Mouse (Mus musculus): ENCODE measurements around the gene Wnt10b.
"Not testable (repeated sequence)": the region's sequence is repeated elsewhere in the genome, so short reads cannot be mapped to it uniquely, and the experiment has no call there.

Wnt10b gene

GRCm38 (mm10) chr15:98777762-98778161 is at the start of gene Wnt10b:
TSS of gene Wnt10b (minus strand) at chr15:98778150.
- DNase-seq (ENCODE audit: low spot score in 2 of 2): no peak

GRCm38 (mm10) chr15:98827611-98828011 is 49.7 kb upstream of the Wnt10b start:
- DNase-seq (ENCODE audit: low spot score in 2 of 2): no peak

GRCm38 (mm10) chr15:98823434-98823833 is 45.5 kb upstream of the Wnt10b start:
- no peak for DNase-seq (ENCODE audit: low spot score in 2 of 2)

- no peak for DNase-seq (ENCODE audit: low spot score in 2 of 2)
Measured at GRCm38 (mm10) chr15:98822147-98822546, 44.2 kb upstream of the Wnt10b start.

GRCm38 (mm10) chr15:98821403-98821802 is 43.5 kb upstream of the Wnt10b start:
- DNase-seq (ENCODE audit: low spot score in 2 of 2): no peak

GRCm38 (mm10) chr15:98820937-98821336 is 43.0 kb upstream of the Wnt10b start:
- no peak for DNase-seq (ENCODE audit: low spot score in 2 of 2)

GRCm38 (mm10) chr15:98818171-98818570 is 40.2 kb upstream of the Wnt10b start:
- DNase-seq (ENCODE audit: low spot score in 2 of 2): no peak

- DNase-seq (ENCODE audit: low spot score in 2 of 2): no peak
Measured at GRCm38 (mm10) chr15:98812741-98813424, 34.9 kb upstream of the Wnt10b start.

- DNase-seq (ENCODE audit: low spot score in 2 of 2): not testable (repeated sequence)
Measured at GRCm38 (mm10) chr15:98810212-98810611, 32.3 kb upstream of the Wnt10b start.

- DNase-seq (ENCODE audit: low spot score in 2 of 2): no peak
Measured at GRCm38 (mm10) chr15:98809390-98809789, 31.4 kb upstream of the Wnt10b start, which contains the start of gene Ddn. TSS of gene Ddn (minus strand) at chr15:98809490.

- no peak for DNase-seq (ENCODE audit: low spot score in 2 of 2)
Measured at GRCm38 (mm10) chr15:98808651-98809134, 30.7 kb upstream of the Wnt10b start.

GRCm38 (mm10) chr15:98807895-98808650 is 30.1 kb upstream of the Wnt10b start:
- no peak for DNase-seq (ENCODE audit: low spot score in 2 of 2)

- DNase-seq (ENCODE audit: low spot score in 2 of 2): no peak
Measured at GRCm38 (mm10) chr15:98806809-98807770, 29.1 kb upstream of the Wnt10b start.

- no peak for DNase-seq (ENCODE audit: low spot score in 2 of 2)
Measured at GRCm38 (mm10) chr15:98806071-98806808, 28.3 kb upstream of the Wnt10b start.

- DNase-seq (ENCODE audit: low spot score in 2 of 2): peak; percentile 43 to 68
Measured at GRCm38 (mm10) chr15:98805324-98806040, 27.5 kb upstream of the Wnt10b start.

GRCm38 (mm10) chr15:98804054-98804453 is 26.1 kb upstream of the Wnt10b start:
- DNase-seq (ENCODE audit: low spot score in 2 of 2): peak; percentile 61 to 85

- DNase-seq (ENCODE audit: low spot score in 2 of 2): no peak
Measured at GRCm38 (mm10) chr15:98802926-98803325, 25.0 kb upstream of the Wnt10b start.

GRCm38 (mm10) chr15:98799396-98799795 is 21.4 kb upstream of the Wnt10b start:
- peak in 1 of 2 experiments; percentile 77 for DNase-seq (ENCODE audit: low spot score in 2 of 2)

- no peak for DNase-seq (ENCODE audit: low spot score in 2 of 2)
Measured at GRCm38 (mm10) chr15:98798903-98799302, 21.0 kb upstream of the Wnt10b start.

- no peak for DNase-seq (ENCODE audit: low spot score in 2 of 2)
Measured at GRCm38 (mm10) chr15:98797835-98798492, 20.0 kb upstream of the Wnt10b start.
